Mouse (Mus musculus) heart, postnatal 0 days (tissue): ENCODE results near the gene Pon1. TPM values are rescaled to one million over a fixed set of nuclear protein-coding genes. Genes with fewer than 3 reads are reported as not detected.

Experiments used
- ATAC-seq: fragments of 200-750 bp; cut with Nextera tagmentation; 2 replicates; pipeline ENCODE4 v1.8.0; 2017; ENCODE audit warnings: low read depth, moderate number of reproducible peaks, moderate library complexity; ENCODE audit not compliant: insufficient read depth
- DNase-seq: peaks from one replicate; pipeline ENCODE4 v3.0.0-alpha.2; 2016; ENCODE audit warnings: low spot score
- H3K27ac ChIP-seq: fragments of 300-500 bp; sonication (generic); 2 replicates; pipeline ENCODE4 v1.5.1; 2014; ENCODE audit warnings: low read depth, mild to moderate bottlenecking
- H3K27me3 ChIP-seq: fragments of 300-500 bp; sonication (generic); 2 replicates; pipeline ENCODE4 v1.6.1; 2014; ENCODE audit warnings: low read length, mixed read lengths; ENCODE audit not compliant: control insufficient read depth, insufficient read depth
- H3K36me3 ChIP-seq: fragments of 300-500 bp; sonication (generic); replicated peaks from 2 replicates; pipeline ENCODE4 v1.6.1; 2014; ENCODE audit warnings: low read length, mixed read lengths; ENCODE audit not compliant: control insufficient read depth, insufficient read depth
- H3K4me1 ChIP-seq: fragments of 300-500 bp; sonication (generic); 2 replicates; pipeline ENCODE4 v1.6.1; 2014; ENCODE audit warnings: antibody characterized with exemption; ENCODE audit not compliant: control insufficient read depth, insufficient read depth
- H3K4me2 ChIP-seq: fragments of 300-500 bp; sonication (generic); 2 replicates; pipeline ENCODE4 v1.6.1; 2014; ENCODE audit warnings: low read depth, mild to moderate bottlenecking, low read length, moderate library complexity
- H3K4me3 ChIP-seq: fragments of 300-500 bp; sonication (generic); 2 replicates; pipeline ENCODE4 v1.5.1; 2014; ENCODE audit warnings: low read depth, low read length
- H3K9ac ChIP-seq: fragments of 300-500 bp; sonication (generic); replicated peaks from 2 replicates; pipeline ENCODE4 v1.6.1; 2014; ENCODE audit warnings: low read depth, low read length, mixed read lengths
- H3K9me3 ChIP-seq: fragments of 300-500 bp; sonication (generic); replicated peaks from 2 replicates; pipeline ENCODE4 v1.6.1; 2016; ENCODE audit warnings: low read length; ENCODE audit not compliant: control insufficient read depth
- CTCF ChIP-seq: IDR thresholded peaks from 2 replicates; pipeline ENCODE4 v1.5.1; 2016; ENCODE audit warnings: antibody characterized with exemption, control low read depth, low read depth
- EP300 ChIP-seq: IDR thresholded peaks from 2 replicates; pipeline ENCODE4 v1.6.1; 2016; ENCODE audit warnings: antibody characterized with exemption, low read depth
- WGBS: fragments of 180-500 bp; shearing (Covaris S2); extraction: QIAGEN DNeasy Blood & Tissue Kit; methylation state at CpG from one replicate; pipeline ENCODE4 v1.1.7; 2014; 5-methylcytosine and 5-hydroxymethylcytosine counted together
- polyA plus RNA-seq: library from polyadenylated mRNA; unstranded; fragments of >200 nt; fragmentation: Nextera tagmentation; extraction: Ambion mirVana; gene quantifications from 2 replicates; pipeline ENCODE4 v1.2.1, GENCODE M21; 2015
- total RNA-seq: library from RNA; depleted of rRNA; stranded (reverse); fragments of >200 nt; gene quantifications from 2 replicates; pipeline ENCODE4 v1.2.3, GENCODE M21; 2014; ENCODE audit warnings: low replicate concordance

Pon1 gene
- total and polyA plus RNA-seq, 2 experiments from 2014 or later = not detected

DNA sequence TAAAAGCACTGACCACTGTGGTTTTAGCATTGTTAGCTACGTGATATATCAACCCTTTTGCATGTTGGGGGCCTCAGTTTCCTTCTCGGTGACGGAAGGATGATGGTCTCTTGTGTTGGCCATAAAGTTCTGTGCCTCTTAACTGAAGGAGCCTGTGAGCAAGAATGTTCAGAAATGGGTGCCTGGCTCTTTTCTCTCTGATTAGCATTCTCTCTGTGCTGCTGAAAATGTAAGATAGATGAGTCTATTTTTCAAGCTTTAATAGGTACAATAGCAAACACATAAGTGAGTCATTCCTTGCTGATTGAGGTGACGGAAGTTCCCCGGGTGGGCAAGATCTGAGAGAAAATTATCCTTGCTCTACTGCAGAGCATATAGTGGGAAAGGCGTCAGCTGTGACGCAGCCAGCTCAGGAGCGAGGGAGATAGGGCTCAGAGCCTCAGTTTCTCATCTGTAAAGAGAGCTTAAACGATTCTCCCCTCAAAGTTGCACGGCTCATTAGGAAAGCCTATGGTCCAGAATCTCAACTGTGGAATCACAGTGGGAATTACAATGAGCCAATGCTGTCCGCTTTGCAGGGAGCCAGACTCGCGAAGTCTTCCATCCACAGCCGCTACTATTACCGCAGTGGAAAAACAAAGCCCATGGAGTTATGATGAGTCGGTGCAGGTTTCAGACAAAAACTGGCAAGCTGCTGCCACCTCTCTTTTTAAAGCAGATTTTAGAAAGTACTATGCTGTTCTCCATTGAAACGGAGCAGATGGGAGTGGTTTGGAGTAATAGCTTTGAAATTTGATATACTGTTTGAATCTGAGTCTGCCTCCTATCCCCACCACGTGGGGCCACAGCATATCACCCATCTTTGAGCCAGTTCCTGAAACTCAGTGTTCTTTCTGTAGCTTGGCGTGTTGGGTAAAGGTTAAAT, 15.5 kb downstream of the Pon1 start:
- 60% methylated on average over 19 of the region's 19 CpGs for WGBS
- peak overlapping the region; percentile 1; the same call in 1 of the 2 replicates for H3K4me3 ChIP-seq
- ATAC-seq = no peak

DNA sequence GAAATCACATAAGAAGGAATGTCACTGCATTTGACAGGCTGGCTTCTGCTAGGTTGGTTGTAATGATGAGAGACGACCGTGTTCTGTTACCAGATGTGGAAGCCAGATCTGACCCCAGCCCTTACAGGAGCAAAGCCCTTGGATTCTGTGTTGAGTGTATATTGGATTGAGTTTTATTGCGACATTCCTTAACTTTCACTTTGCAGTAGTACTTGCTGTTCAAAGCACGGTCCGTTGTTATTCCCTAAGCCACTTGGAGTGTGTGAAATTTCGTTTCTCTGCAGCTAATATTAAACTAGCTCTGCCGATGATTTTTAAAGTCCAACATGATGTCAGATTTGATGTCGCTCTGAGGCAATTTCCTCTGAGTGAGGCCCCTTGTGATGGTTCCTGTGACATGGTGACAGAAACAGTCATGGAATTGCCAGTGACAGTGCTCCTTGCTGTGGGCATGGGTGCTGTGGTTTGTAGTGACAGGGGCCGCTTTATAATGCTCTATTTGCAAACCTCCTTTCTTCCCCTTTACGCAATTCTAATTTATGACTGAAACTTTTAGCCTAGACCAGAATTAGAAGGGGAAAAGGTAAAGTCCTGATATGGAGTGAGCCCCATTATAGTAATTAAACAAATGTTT, 19.4 kb downstream of the Pon1 start:
- DNase-seq = no peak
- TF ChIP-seq EP300 = no peak
- TF ChIP-seq CTCF = no peak
- no peak for ATAC-seq

More for the DNA sequence above, 15.5 kb downstream of the Pon1 start:
- no peak overlapping the region for H3K9ac ChIP-seq
- H3K9me3 ChIP-seq = no peaks in the 10 kb centered on the region
- peak overlapping the region; percentile 30 for H3K4me2 ChIP-seq
- H3K27ac ChIP-seq = no peak overlapping the region
- no peak for DNase-seq
- no peaks in the 10 kb centered on the region for H3K36me3 ChIP-seq
- TF ChIP-seq EP300 = no peak
- no peak for TF ChIP-seq CTCF
- no peaks in the 10 kb centered on the region for H3K4me1 ChIP-seq
- no peaks in the 10 kb centered on the region for H3K27me3 ChIP-seq

DNA sequence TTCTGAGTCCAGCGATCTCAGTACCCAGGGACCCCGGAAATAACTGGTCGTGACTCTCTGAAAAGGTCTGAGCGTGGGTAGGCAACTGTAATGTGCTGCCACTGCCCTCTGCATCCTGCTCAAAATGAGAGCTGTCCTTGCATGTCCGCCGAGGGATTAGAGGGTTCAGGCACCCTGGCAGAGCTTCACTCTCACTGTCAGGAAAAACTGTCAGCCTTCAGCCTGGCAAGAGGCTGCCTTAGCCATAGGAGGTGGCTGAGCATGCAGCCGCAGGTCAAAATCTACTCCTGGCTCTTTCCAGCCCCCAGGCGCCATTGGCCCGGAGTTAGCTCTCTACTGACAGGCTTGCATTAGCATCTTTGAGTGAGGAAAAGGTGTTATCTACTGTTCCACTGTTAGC, 21.2 kb downstream of the Pon1 start:
- Histone ChIP-seq H3K27ac (no peak overlapping the region), H3K4me2 (no peak overlapping the region), H3K9me3 (no peaks in the 10 kb centered on the region), H3K27me3 (no peaks in the 10 kb centered on the region), H3K4me3 (no peak overlapping the region), H3K36me3 (no peaks in the 10 kb centered on the region), H3K4me1 (no peaks in the 10 kb centered on the region), H3K9ac (no peak overlapping the region)
- 49% methylated on average over 9 of the region's 9 CpGs for WGBS
- TF ChIP-seq CTCF (no peak), EP300 (no peak)
- no peak for ATAC-seq
- DNase-seq = no peak

More for the DNA sequence above, 19.4 kb downstream of the Pon1 start:
- Histone ChIP-seq H3K9ac (no peak overlapping the region), H3K27ac (no peak overlapping the region), H3K9me3 (no peaks in the 10 kb centered on the region), H3K36me3 (no peaks in the 10 kb centered on the region), H3K4me1 (no peaks in the 10 kb centered on the region), H3K4me3 (no peak overlapping the region), H3K4me2 (no peak overlapping the region), H3K27me3 (no peaks in the 10 kb centered on the region)
- 82% methylated on average over 10 of the region's 10 CpGs for WGBS

DNA sequence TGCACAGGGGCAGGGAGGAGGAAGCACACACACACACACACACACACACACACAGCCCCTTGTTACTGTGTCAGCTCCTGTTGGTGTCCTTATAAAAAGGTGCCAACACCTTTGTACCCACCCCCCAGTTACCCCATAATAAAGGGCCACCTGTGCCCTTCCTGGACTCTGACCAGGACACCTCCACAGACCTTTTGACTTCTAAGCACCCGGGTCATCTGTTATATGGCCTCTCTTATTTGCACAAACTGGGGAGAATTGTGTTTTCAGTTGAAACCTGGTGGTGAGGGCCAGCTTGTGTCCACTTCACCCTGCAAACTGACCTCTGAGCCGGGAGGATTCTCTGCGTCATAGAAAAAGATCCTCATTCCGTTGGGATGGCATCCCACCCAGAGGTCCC, 22.3 kb downstream of the Pon1 start:
- no peak overlapping the region for H3K4me2 ChIP-seq
- H3K9me3 ChIP-seq = no peaks in the 10 kb centered on the region
- H3K27ac ChIP-seq = no peak overlapping the region
- ATAC-seq (no peak), DNase-seq (no peak)
- H3K4me1 ChIP-seq = 0 out of 2 replicates have a peak, but pooled peaks cover 5% of the 10 kb centered on the region
- H3K4me3 ChIP-seq = no peak overlapping the region
- no peaks in the 10 kb centered on the region for H3K27me3 ChIP-seq
- no peaks in the 10 kb centered on the region for H3K36me3 ChIP-seq
- TF ChIP-seq CTCF (no peak), EP300 (no peak)
- WGBS = 76% methylated on average over 4 of the region's 4 CpGs
- no peak overlapping the region for H3K9ac ChIP-seq

- TF ChIP-seq CTCF (no peak), EP300 (no peak)
- H3K27ac ChIP-seq = no peak overlapping the region
- H3K9ac ChIP-seq = no peak overlapping the region
- ATAC-seq (no peak), DNase-seq (no peak)
- H3K9me3 ChIP-seq = no peaks in the 10 kb centered on the region
- no peak overlapping the region for H3K4me2 ChIP-seq
- 74% methylated on average over 9 of the region's 9 CpGs for WGBS
- no peaks in the 10 kb centered on the region for H3K27me3 ChIP-seq
- no peak overlapping the region for H3K4me3 ChIP-seq
- 0 out of 2 replicates have a peak, but pooled peaks cover 9% of the 10 kb centered on the region for H3K4me1 ChIP-seq
- no peaks in the 10 kb centered on the region for H3K36me3 ChIP-seq
Measured at GRCm38 (mm10) chr6:5168158-5168557, 25.6 kb downstream of the Pon1 start.
